Mouse (Mus musculus) ES-Bruce4 (cell line): ENCODE measurements around the gene Cldn10.

Source experiments
- CTCF ChIP-seq: IDR thresholded peaks from one replicate; pipeline ENCODE4 v1.8.1; 2011; ENCODE audit warnings: low read depth, low read length
- EP300 ChIP-seq: IDR thresholded peaks from 2 replicates; pipeline ENCODE4 v1.6.1; 2011; ENCODE audit warnings: low read depth, low read length; ENCODE audit not compliant: insufficient read depth
- POLR2A ChIP-seq: IDR thresholded peaks from one replicate; pipeline ENCODE4 v1.8.1; 2011; ENCODE audit warnings: low read length; ENCODE audit not compliant: insufficient read depth

DNA sequence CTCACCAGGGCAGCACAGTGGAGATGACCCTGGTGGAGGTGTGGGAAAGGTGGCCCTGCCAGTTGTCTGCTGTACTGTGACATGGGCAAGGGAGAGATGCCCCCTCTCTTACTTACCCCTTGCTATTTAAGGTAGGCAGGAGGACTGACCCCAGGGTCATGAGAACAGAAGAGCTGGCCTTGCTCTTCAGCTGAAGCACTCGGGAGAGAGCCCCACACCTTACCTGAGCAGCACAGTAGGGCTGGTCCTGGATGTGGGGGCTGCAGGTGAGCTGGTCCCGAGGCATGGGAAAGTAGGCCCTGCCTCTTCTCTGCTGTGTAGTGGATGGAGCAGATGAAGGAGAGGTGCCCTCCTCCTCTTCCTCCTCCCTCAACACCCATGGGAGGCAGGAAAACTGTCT lies 11.3 kb upstream of the Cldn10 start:
- TF ChIP-seq CTCF (no peak), POLR2A (no peak), EP300 (no peak)
